Mouse (Mus musculus) liver, embryonic 14.5 days (tissue): Measurements from ENCODE around the gene Mras.

ENCODE experiments used
- CTCF ChIP-seq: IDR thresholded peaks from 2 replicates; pipeline ENCODE4 v1.5.1; 2016; ENCODE audit warnings: antibody characterized with exemption, low read depth, control low read depth
- EP300 ChIP-seq: IDR thresholded peaks from 2 replicates; pipeline ENCODE4 v1.6.1; 2016; ENCODE audit warnings: antibody characterized with exemption, low read depth

DNA sequence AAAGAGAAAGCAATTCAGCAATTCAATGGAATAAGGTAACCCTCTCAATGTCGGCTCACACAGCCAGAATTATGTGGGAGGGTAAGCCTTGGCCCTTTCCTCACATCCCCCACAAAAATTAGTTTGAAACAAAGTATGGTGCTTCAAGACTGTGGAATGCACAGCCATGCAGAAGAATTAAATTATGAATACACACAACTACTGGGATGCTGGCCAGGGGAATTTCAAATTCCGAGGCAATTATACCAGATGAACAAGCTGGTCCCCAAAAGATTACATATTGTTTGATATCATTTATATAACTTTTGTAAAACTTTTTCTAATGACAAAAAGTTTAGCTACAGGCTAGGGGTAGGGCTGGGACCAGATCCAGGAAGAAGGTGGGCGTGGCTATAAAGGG, 10.1 kb upstream of the Mras start:
- TF ChIP-seq CTCF = no peak
- no peak for TF ChIP-seq EP300
